Mouse (Mus musculus) embryonic facial prominence, embryonic 14.5 days (tissue): ENCODE measurements around the gene Slc39a12. TPM values are rescaled to one million over a fixed set of nuclear protein-coding genes. Genes with fewer than 3 reads are reported as not detected.

Source experiments
- ATAC-seq: fragments of 200-750 bp; cut with Nextera tagmentation; 2 replicates; pipeline ENCODE4 v1.8.0; 2017; ENCODE audit warnings: low read depth, moderate number of reproducible peaks, moderate TSS enrichment
- DNase-seq: peaks from one replicate; pipeline ENCODE4 v3.0.0-alpha.2; 2015; ENCODE audit warnings: low spot score
- H3K27ac ChIP-seq: fragments of 300-500 bp; sonication (generic); replicated peaks from 2 replicates; pipeline ENCODE4 v1.5.1; 2014; ENCODE audit warnings: low read depth, mild to moderate bottlenecking, low read length, moderate library complexity
- H3K27me3 ChIP-seq: fragments of 300-500 bp; sonication (generic); replicated peaks from 2 replicates; pipeline ENCODE4 v1.6.1; 2014; ENCODE audit warnings: low read length; ENCODE audit not compliant: control insufficient read depth, insufficient read depth
- H3K36me3 ChIP-seq: fragments of 300-500 bp; sonication (generic); 2 replicates; pipeline ENCODE4 v1.6.1; 2014; ENCODE audit warnings: low read length, mixed read lengths; ENCODE audit not compliant: control insufficient read depth, insufficient read depth
- H3K4me1 ChIP-seq: fragments of 300-500 bp; sonication (generic); 2 replicates; pipeline ENCODE4 v1.6.1; 2014; ENCODE audit warnings: antibody characterized with exemption, low read length; ENCODE audit not compliant: control insufficient read depth, insufficient read depth
- H3K4me2 ChIP-seq: fragments of 300-500 bp; sonication (generic); 2 replicates; pipeline ENCODE4 v1.6.1; 2014; ENCODE audit warnings: low read depth, mild to moderate bottlenecking, low read length, moderate library complexity, mixed read lengths
- H3K4me3 ChIP-seq: fragments of 300-500 bp; sonication (generic); 2 replicates; pipeline ENCODE4 v1.5.1; 2014; ENCODE audit warnings: low read depth, mild to moderate bottlenecking, low read length
- H3K9ac ChIP-seq: fragments of 300-500 bp; sonication (generic); 2 replicates; pipeline ENCODE4 v1.6.1; 2014; ENCODE audit warnings: low read depth, mild to moderate bottlenecking, low read length, moderate library complexity, mixed read lengths
- H3K9me3 ChIP-seq: fragments of 300-500 bp; sonication (generic); 2 replicates; pipeline ENCODE4 v1.6.1; 2016; ENCODE audit warnings: low read length; ENCODE audit not compliant: control insufficient read depth
- WGBS: fragments of 180-500 bp; shearing (Covaris S2); extraction: QIAGEN DNeasy Blood & Tissue Kit; methylation state at CpG from one replicate; pipeline ENCODE4 v1.1.7; 2014; 5-methylcytosine and 5-hydroxymethylcytosine counted together
- polyA plus RNA-seq: library from polyadenylated mRNA; unstranded; fragments of >200 nt; fragmentation: Nextera tagmentation; extraction: Ambion mirVana; gene quantifications from 2 replicates; pipeline ENCODE4 v1.2.1, GENCODE M21; 2014

Gene Slc39a12
- polyA plus RNA-seq, 1 experiment from 2014 or later, result 0.36 TPM

DNA sequence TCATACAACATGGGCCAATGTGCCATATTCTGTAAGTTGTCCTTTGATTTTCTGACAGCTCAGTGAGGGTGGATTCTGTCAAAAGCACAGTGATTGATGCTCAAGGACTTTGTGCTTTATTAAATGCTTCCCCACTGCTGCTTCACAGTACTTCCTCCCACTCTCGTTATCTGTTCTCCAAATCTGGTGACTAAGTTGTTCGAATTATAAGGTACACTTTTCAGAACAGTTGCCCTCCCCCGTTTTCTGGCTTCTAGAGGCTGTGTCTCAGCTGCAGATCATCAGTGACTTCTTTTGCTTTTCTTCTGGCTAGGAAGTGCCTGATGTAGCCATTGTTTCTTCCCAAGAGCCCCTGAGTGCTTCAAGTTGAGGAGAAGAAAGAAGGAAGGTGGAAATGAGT lies 149.7 kb downstream of the Slc39a12 start:
- no peaks in the 10 kb centered on the region for H3K27me3 ChIP-seq
- no peak overlapping the region for H3K4me2 ChIP-seq
- DNase-seq (no peak), ATAC-seq (no peak)
- H3K9ac ChIP-seq, result no peak overlapping the region
- H3K4me1 ChIP-seq, result no peaks in the 10 kb centered on the region
- H3K27ac ChIP-seq, result no peak overlapping the region
- no peak overlapping the region for H3K4me3 ChIP-seq
- WGBS, result 75% methylated on average over 3 of the region's 3 CpGs
- no peaks in the 10 kb centered on the region for H3K9me3 ChIP-seq
- no peaks in the 10 kb centered on the region for H3K36me3 ChIP-seq

DNA sequence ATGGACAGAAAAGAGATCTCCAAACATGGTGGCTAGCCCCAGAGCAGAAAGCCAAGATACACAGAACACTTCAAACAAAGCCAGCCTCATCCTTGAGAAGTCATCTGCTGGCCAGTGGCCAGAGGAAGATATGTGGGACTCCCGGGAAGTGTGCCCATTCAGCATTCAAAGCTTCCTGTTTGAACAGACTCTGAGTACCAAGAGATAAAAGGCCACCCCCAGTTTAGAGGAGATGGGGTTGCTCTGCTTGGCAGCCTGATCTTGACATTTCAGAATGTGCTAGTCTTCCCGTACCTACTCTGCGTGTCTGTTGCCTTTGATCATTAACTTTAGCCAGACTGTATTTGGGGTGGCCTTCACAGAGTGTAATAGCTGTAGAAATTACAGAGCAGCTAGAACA lies 155.2 kb downstream of the Slc39a12 start:
- no peaks in the 10 kb centered on the region for H3K36me3 ChIP-seq
- ATAC-seq (peak; percentile 57; the same call in 1 of the 2 replicates), DNase-seq (peak; percentile 48)
- WGBS, result 56% methylated on average over 3 of the region's 3 CpGs
- H3K4me2 ChIP-seq, result no peak overlapping the region
- H3K27me3 ChIP-seq, result no peaks in the 10 kb centered on the region
- H3K9ac ChIP-seq, result no peak overlapping the region
- H3K9me3 ChIP-seq, result no peaks in the 10 kb centered on the region
- H3K27ac ChIP-seq, result no peak overlapping the region
- H3K4me3 ChIP-seq, result no peak overlapping the region
- H3K4me1 ChIP-seq, result no peaks in the 10 kb centered on the region

DNA sequence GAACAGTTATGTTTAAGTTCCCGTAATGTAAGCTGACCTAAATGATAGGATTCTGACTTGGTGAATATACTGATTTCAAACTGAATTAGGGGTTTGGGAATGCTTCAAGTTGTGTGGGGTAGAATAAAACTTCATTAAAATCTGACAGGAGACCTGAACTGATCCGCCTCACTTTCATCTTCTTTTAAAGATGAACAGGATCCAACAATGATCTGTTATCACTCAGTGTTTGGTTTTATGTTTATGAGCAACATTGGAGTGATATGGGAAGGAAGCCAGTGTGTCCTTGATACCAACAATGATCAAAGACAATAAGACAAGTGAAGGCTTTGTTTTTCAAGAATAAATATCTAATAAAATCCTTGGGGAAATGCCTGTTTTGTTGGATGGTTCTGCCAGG lies 155.7 kb downstream of the Slc39a12 start:
- no peak overlapping the region for H3K9ac ChIP-seq
- ATAC-seq, result no peak
- no peak overlapping the region for H3K4me3 ChIP-seq
- 76% methylated on average over 2 of the region's 2 CpGs for WGBS
- no peak overlapping the region for H3K27ac ChIP-seq
- H3K9me3 ChIP-seq, result no peaks in the 10 kb centered on the region
- DNase-seq, result no peak
- no peaks in the 10 kb centered on the region for H3K36me3 ChIP-seq
- no peaks in the 10 kb centered on the region for H3K4me1 ChIP-seq
- no peak overlapping the region for H3K4me2 ChIP-seq
- H3K27me3 ChIP-seq, result no peaks in the 10 kb centered on the region

Other genes with a start within 250 kb of the Slc39a12 start
- 0.04 TPM in 1 of 2 replicates, not detected in the other for gene Tmem236, start 213.8 kb upstream of the Slc39a12 start, polyA plus RNA-seq
- gene Mrc1, start 158.9 kb upstream of the Slc39a12 start, polyA plus RNA-seq, result 20.9 and 21.0 TPM in 2 replicates
- gene Cacnb2, start 214.8 kb downstream of the Slc39a12 start, polyA plus RNA-seq, result 1.2 and 1.8 TPM in 2 replicates